Mouse (Mus musculus) liver, embryonic 13.5 days (tissue): ENCODE measurements around the gene Atg13. TPM values are rescaled to one million over a fixed set of nuclear protein-coding genes. Genes with fewer than 3 reads are reported as not detected.
"Not testable (repeated sequence)": the region's sequence is repeated elsewhere in the genome, so short reads cannot be mapped to it uniquely, and the experiment has no call there.

Experiments
- ATAC-seq: fragments of 200-750 bp; cut with Nextera tagmentation; 2 replicates; pipeline ENCODE4 v1.8.0; 2017; ENCODE audit warnings: low read depth, mild to moderate bottlenecking, moderate number of reproducible peaks, moderate library complexity
- DNase-seq: peaks from one replicate; pipeline ENCODE4 v3.0.0; 2022
- H3K27ac ChIP-seq: fragments of 300-500 bp; sonication (generic); 2 replicates; pipeline ENCODE4 v1.5.1; 2015; ENCODE audit warnings: moderate library complexity, mild to moderate bottlenecking, inconsistent platforms
- H3K27me3 ChIP-seq: fragments of 300-500 bp; sonication (generic); 2 replicates; pipeline ENCODE4 v1.6.1; 2015; ENCODE audit warnings: mild to moderate bottlenecking, inconsistent platforms
- H3K36me3 ChIP-seq: fragments of 300-500 bp; sonication (generic); 2 replicates; pipeline ENCODE4 v1.6.1; 2015; ENCODE audit warnings: mild to moderate bottlenecking, inconsistent platforms
- H3K4me1 ChIP-seq: fragments of 300-500 bp; sonication (generic); replicated peaks from 2 replicates; pipeline ENCODE4 v1.6.1; 2015; ENCODE audit warnings: inconsistent platforms
- H3K4me2 ChIP-seq: fragments of 300-500 bp; sonication (generic); 2 replicates; pipeline ENCODE4 v1.6.1; 2015; ENCODE audit warnings: inconsistent platforms, mild to moderate bottlenecking, moderate library complexity
- H3K4me3 ChIP-seq: fragments of 300-500 bp; sonication (generic); replicated peaks from 2 replicates; pipeline ENCODE4 v1.5.1; 2015; ENCODE audit warnings: mild to moderate bottlenecking, inconsistent platforms
- H3K9ac ChIP-seq: fragments of 300-500 bp; sonication (generic); 2 replicates; pipeline ENCODE4 v1.6.1; 2015; ENCODE audit warnings: mild to moderate bottlenecking, inconsistent platforms
- H3K9me3 ChIP-seq: fragments of 300-500 bp; sonication (generic); replicated peaks from 2 replicates; pipeline ENCODE4 v1.6.1; 2016; ENCODE audit warnings: inconsistent platforms
- WGBS: fragments of 180-500 bp; shearing (Covaris S2); methylation state at CpG from one replicate; pipeline ENCODE4 v1.1.7; 2015; ENCODE audit not compliant: insufficient replicate concordance; 5-methylcytosine and 5-hydroxymethylcytosine counted together
- polyA plus RNA-seq: library from polyadenylated mRNA; unstranded; fragments of >200 nt; fragmentation: Nextera tagmentation; extraction: Ambion mirVana; gene quantifications from 2 replicates; pipeline ENCODE4 v1.2.1, GENCODE M21; 2015

Gene Atg13
- 10.6 and 12.5 TPM in 2 replicates for polyA plus RNA-seq

DNA sequence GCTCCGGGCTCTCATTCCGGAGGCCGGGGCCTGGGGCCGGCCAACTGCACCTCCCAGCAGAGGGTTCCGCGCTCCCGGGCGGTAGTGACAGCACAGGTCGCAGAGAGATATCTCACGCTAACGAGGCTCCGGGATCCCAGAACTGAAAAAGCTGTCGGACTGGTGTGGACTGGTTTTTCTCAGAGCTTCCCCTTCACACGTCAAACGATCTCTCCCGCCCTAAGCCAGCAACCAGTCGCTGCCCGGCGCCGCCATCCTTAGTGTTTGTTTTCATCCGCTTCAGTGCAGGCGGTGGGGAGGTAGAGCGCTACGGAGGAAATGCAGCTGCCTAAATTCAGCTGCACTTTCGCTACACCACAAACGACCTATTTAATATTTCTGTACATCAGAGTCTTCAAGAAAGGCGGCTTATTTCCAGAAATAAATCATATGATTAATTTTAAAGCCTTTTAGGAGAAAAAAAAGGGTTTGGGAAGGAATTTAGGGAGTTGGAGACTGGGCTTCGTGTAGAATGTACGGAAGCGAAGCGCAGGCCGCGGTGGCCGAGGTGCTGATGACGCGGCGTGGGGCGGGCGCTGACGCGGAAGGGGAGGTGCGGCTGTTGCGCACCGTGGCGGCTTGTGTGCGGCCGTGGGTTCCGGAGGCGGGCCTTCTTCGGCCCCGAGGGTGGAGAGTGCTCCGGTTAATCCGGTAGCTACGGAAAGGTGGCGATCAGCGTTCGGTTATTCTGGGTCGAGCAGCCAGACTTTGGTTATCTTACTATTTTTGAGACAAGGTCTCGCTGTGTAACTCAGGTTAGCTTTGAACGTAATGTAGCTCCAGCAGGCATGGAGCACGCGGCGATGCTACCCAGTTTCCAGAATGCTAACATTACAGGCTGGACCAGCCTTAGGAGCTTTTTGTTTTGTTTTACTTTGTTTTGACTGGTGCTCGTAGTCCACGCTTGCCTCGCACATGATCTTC, at the start of gene Atg13, which contains the start of gene Harbi1:
Gene Atg13, minus strand, starts transcription at position 305 of the 963 bp plus-strand sequence.
Gene Harbi1, plus strand, starts transcription at position 581 of the 963 bp plus-strand sequence.
- WGBS = under 1% methylated on average over 66 of the region's 66 CpGs
- Histone ChIP-seq H3K4me2 (peak within 1 kb of the TSS; percentile 89), H3K9ac (peak within 1 kb of the TSS; percentile 79), H3K4me3 (peak within 1 kb of the TSS; percentile 77), H3K4me1 (peaks cover 28% of the 10 kb centered on the region), H3K36me3 (0 out of 2 replicates have a peak, but pooled peaks cover 3% of the 10 kb centered on the region), H3K27ac (peak within 1 kb of the TSS; percentile 88), H3K9me3 (no peaks in the 10 kb centered on the region), H3K27me3 (no peaks in the 10 kb centered on the region)
- ATAC-seq (peak; percentile 98), DNase-seq (peak; percentile 89)

DNA sequence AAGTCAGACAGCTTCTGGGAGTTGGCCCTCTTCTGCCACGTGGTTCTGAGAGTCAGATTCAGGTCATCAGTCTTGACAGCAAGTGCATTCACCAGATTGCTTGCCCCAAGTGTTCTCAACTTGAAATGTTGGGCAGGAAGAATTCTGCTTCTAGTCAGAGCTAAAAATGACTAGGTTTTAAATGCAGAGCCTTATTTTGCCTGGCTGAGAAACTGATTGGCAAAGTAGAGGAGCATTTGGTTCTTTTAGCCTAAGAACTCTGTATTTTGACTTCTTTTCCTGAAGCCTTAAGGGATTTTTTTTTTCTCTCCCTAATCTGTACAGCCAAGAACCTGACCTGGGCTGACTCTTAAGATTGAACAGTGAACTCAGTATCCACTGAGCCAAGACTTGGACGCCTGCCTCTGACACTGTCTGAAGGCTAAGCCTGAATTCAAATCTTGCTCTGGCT, 39.5 kb upstream of the Atg13 start:
- Histone ChIP-seq H3K4me3 (no peak overlapping the region), H3K4me1 (peaks cover 25% of the 10 kb centered on the region), H3K36me3 (no peaks in the 10 kb centered on the region), H3K9ac (no peak overlapping the region), H3K27me3 (no peaks in the 10 kb centered on the region), H3K9me3 (no peaks in the 10 kb centered on the region), H3K4me2 (no peak overlapping the region), H3K27ac (no peak overlapping the region)
- ATAC-seq (no peak), DNase-seq (no peak)
- 50% methylated on average over 2 of the region's 2 CpGs for whole genome bisulfite sequencing

DNA sequence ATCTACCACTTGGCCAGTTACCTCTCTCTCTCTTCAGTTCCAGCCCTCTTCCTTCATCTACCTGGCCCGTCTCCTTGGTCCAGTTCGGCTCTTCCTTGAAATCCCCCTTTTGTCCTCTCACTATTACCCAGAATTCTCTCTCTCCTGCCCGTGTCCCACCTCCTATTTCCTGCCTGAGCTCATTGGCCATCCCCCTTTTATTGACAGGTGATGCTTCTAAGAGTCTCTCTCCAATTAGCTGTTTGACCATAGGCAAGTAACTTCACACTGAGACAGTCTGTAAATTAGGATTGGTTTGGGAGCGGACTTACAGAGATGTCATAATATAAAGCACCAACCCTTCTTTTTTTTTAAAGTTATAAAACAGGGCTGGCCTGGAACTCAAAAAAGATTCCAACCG, 34.3 kb upstream of the Atg13 start:
- Histone ChIP-seq H3K9me3 (no peaks in the 10 kb centered on the region), H3K4me1 (peaks cover 27% of the 10 kb centered on the region), H3K9ac (no peak overlapping the region), H3K27ac (no peak overlapping the region), H3K4me3 (no peak overlapping the region), H3K36me3 (no peaks in the 10 kb centered on the region), H3K4me2 (no peak overlapping the region), H3K27me3 (no peaks in the 10 kb centered on the region)
- ATAC-seq (no peak), DNase-seq (no peak)
- WGBS = 79% methylated on average over 5 of the region's 5 CpGs

DNA sequence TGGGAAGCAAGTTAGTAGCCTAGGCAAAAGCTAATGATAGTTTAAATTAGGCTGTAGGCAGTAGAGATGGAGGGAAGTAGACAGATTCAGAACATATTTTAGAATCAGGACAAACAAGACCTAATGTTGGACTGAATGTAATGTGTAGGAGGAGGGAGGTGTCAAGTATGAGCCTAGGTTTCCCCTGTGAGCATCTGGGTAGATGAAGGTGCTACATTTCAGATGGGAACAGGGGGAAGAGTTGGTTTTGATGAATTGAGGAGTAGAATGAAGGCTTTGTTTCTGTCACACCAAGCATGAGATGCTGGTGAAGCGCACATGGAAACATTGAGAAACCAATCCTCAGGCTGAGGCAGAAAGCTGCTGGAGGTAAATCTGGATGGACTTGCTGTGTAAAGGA, 29.2 kb upstream of the Atg13 start:
- Histone ChIP-seq H3K9me3 (no peaks in the 10 kb centered on the region), H3K27ac (no peak overlapping the region), H3K4me1 (peaks cover 47% of the 10 kb centered on the region), H3K4me2 (no peak overlapping the region), H3K4me3 (no peak overlapping the region), H3K27me3 (no peaks in the 10 kb centered on the region), H3K9ac (no peak overlapping the region), H3K36me3 (no peaks in the 10 kb centered on the region)
- ATAC-seq (no peak), DNase-seq (no peak)
- 93% methylated on average over 1 of the region's 1 CpGs for WGBS

DNA sequence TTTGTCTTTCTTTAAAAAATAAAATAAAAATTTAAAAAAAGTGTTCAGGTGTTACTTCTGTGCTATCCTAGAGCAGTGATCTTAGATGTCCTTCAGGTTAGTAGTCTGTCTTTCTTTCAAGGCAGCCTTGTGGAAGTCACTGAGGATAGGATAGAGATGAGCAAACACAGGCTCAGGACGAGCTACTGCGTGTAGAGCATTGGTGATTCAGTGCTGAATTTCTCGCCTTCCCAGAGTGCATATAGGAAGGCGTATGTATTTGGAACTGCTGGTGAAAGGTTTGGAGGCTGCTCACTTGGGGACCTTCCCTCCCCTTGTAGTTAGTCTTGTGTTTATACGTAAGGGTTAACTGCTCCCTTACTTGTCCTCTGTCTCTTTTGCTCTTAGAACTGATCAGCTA, 24.8 kb upstream of the Atg13 start:
- Histone ChIP-seq H3K4me1 (peaks cover 30% of the 10 kb centered on the region), H3K27me3 (no peaks in the 10 kb centered on the region), H3K27ac (no peak overlapping the region), H3K9ac (no peak overlapping the region), H3K4me2 (no peak overlapping the region), H3K4me3 (no peak overlapping the region), H3K36me3 (no peaks in the 10 kb centered on the region), H3K9me3 (no peaks in the 10 kb centered on the region)
- ATAC-seq (no peak), DNase-seq (no peak)
- WGBS = 71% methylated on average over 5 of the region's 5 CpGs

DNA sequence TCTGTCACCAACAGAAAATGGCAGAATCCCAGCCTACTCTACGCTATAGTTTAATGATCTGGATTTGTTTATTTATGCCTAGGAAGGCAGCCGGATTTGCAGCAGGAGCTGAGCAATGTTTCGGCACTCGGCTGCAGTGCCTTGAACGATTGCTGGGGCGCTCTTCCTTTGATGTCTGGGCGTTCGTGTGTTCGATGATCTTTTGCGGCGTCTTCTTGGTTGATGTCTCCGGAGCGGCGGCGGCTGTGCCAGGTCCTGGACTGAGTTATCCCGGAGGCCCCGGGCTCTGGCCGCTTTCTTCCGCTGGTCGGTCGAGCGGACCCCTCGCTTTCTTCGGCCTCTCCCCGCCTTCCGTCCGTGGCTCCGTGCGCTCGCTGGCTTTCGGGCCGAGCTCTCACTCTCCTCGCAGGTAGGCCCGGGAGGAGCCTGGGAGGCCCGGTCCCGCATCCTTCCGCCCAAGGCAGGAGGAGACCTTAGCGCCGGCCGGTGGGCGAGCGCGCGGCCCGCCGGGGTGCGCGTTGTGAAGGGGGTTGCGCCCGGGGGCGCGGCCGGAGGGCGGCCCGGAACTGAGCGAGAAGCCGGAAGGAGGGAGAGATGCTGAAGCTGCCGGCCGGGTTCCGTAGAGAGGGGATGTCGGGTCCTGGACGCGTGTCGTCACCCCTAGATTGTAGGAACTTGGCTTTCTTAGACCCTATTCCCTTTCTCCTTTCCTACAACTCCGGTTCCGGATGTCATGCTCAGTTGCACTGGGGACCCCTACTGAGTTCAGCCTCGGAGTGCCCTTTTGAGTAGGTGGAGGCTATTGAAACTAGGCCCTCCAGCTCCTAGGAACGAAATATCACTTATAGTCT, 19.8 kb upstream of the Atg13 start, which contains the start of gene Ambra1:
Gene Ambra1, plus strand, starts transcription at position 164 of the 851 bp plus-strand sequence.
- H3K27ac ChIP-seq = peak within 1 kb of the TSS; percentile 94
- H3K4me3 ChIP-seq = peak within 1 kb of the TSS; percentile 91
- under 1% methylated on average over 68 of the region's 68 CpGs for WGBS
- H3K36me3 ChIP-seq = no peaks in the 10 kb centered on the region
- peak within 1 kb of the TSS; percentile 93 for H3K9ac ChIP-seq
- H3K4me1 ChIP-seq = peaks cover 20% of the 10 kb centered on the region
- H3K4me2 ChIP-seq = peak within 1 kb of the TSS; percentile 73
- H3K9me3 ChIP-seq = no peaks in the 10 kb centered on the region
- no peaks in the 10 kb centered on the region for H3K27me3 ChIP-seq
- ATAC-seq = peak; percentile 87
- DNase-seq = peak; percentile 77

DNA sequence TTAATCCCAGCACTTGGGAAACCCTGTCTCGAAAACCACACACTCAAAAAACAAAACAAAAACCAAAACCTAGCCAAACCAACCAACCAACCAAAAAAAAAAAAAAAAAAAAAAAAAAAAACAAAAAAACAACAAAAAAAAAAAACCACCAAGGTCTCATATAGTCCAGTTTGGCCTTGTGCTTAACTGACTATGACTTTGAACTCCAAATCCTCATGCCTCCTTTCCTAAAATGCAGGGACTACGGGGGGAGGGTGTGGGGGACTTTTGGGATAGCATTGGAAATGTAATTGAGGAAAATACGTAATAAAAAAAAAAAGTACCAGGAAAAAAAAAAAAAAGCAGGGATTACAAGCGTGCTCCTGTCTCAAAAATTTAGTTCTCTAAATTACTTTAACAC, 19.2 kb upstream of the Atg13 start:
- Histone ChIP-seq H3K36me3 (no peaks in the 10 kb centered on the region), H3K27me3 (no peaks in the 10 kb centered on the region), H3K27ac (peak overlapping the region; percentile 94; the same call in 1 of the 2 replicates), H3K4me3 (peak overlapping the region; percentile 91), H3K4me1 (peaks cover 26% of the 10 kb centered on the region), H3K4me2 (peak overlapping the region; percentile 73), H3K9me3 (no peaks in the 10 kb centered on the region), H3K9ac (peak overlapping the region; percentile 93)
- ATAC-seq = no peak
- WGBS = 12% methylated on average over 4 of the region's 4 CpGs
- DNase-seq = no peak

DNA sequence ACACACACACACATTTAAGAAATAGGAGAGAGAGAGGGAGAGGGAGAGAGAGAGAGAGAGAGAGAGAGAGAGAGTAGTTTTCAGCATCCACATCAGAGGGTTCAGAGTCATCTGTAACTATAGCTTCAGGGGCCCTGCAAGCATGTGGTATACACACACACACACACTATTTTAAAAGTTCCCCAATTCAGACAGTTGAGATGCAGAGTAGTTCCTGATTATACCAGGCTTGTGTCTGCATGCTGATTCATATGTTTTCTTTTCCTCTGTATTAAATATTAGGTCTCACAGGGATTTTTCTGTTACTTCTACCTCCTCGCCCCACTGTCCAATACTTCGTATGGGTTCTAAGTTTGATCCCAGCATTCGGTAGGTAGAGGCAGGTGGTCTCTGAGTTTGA, 16.6 kb upstream of the Atg13 start:
- no peak overlapping the region for H3K27ac ChIP-seq
- H3K27me3 ChIP-seq = no peaks in the 10 kb centered on the region
- H3K9me3 ChIP-seq = no peaks in the 10 kb centered on the region
- DNase-seq (no peak), ATAC-seq (no peak)
- H3K4me1 ChIP-seq = peaks cover 25% of the 10 kb centered on the region
- H3K4me3 ChIP-seq = no peak overlapping the region
- no peak overlapping the region for H3K4me2 ChIP-seq
- WGBS = 72% methylated on average over 3 of the region's 3 CpGs
- H3K36me3 ChIP-seq = no peaks in the 10 kb centered on the region
- H3K9ac ChIP-seq = no peak overlapping the region

DNA sequence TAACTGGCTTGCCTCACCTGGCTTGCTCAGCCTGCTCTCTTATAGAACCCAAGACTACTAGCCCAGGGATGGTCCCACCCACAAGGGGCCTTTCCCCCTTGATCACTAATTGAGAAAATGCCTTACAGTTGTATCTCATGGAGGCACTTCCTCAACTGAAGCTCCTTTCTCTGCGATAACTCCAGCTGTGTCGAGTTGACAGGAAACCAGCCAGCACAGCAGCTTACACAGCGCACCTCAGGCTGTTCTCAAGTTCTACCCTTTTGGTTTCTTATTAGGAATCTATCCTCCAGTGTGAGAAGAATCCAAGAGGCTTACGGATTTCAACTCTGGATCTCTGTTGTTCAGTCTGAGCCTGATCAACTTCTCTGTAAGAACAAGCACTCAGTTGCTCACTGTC, 15.1 kb upstream of the Atg13 start:
- Histone ChIP-seq H3K4me2 (peak overlapping the region; percentile 25; the same call in 1 of the 2 replicates), H3K4me1 (peaks cover 17% of the 10 kb centered on the region), H3K27ac (peak overlapping the region; percentile 30; the same call in 1 of the 2 replicates)
- WGBS = 14% methylated on average over 4 of the region's 4 CpGs
- H3K27me3 ChIP-seq, H3K9me3 ChIP-seq, H3K36me3 ChIP-seq, H3K4me3 ChIP-seq, H3K9ac ChIP-seq: not testable (repeated sequence)
- DNase-seq (peak; percentile 20), ATAC-seq (peak; percentile 58)

DNA sequence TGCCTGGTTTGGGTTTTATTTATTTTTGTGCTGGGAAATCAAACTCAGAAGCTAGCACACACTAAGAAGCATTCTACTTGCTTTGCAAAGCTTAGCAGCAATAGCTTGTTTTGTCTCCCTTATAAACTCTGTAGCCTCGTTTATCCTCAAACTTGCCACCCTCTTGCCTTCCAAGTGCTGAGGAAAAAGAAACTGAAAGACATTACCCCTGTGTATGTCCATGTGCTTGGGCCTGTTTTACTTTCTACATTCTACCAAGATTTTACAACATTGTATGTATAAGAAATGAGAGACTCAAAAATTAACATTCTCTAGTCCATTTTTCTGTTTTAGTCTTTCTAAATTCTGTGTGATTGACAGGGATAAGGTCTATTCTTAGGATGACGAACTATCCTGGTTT, 14.3 kb upstream of the Atg13 start:
- peaks cover 7% of the 10 kb centered on the region for H3K36me3 ChIP-seq
- H3K27me3 ChIP-seq = no peaks in the 10 kb centered on the region
- ATAC-seq (no peak), DNase-seq (no peak)
- 25% methylated on average over 2 of the region's 2 CpGs for WGBS
- peak overlapping the region; percentile 36; the same call in 1 of the 2 replicates for H3K4me2 ChIP-seq
- H3K9me3 ChIP-seq = no peaks in the 10 kb centered on the region
- H3K4me1 ChIP-seq = peaks cover 17% of the 10 kb centered on the region
- peak overlapping the region; percentile 32; the same call in 1 of the 2 replicates for H3K27ac ChIP-seq
- H3K4me3 ChIP-seq = no peak overlapping the region
- no peak overlapping the region for H3K9ac ChIP-seq

DNA sequence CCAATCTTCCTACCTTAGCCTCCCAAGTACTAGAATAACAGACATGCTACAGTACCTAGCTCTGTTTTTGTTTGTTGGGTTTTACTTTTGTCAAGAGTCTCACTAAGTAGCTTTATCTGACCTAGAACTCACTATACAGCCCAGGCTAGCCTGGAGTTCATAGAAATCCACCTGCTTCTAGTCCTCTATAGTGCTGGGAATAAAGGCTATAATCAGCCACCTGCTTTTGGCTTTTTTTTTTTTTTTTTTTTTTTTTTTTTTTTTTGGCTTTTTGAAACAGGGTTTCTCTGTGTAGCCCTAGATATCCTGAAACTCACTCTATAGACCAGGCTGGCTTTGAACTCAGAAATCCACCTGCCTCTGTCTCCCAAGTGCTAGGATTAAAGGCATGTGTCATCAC, 13.6 kb upstream of the Atg13 start:
- peaks cover 17% of the 10 kb centered on the region for H3K4me1 ChIP-seq
- H3K27ac ChIP-seq = no peak overlapping the region
- no peak overlapping the region for H3K4me2 ChIP-seq
- DNase-seq (no peak), ATAC-seq (no peak)
- H3K9ac ChIP-seq = no peak overlapping the region
- no peak overlapping the region for H3K4me3 ChIP-seq
- no peaks in the 10 kb centered on the region for H3K9me3 ChIP-seq
- H3K27me3 ChIP-seq = no peaks in the 10 kb centered on the region
- H3K36me3 ChIP-seq = peaks cover 7% of the 10 kb centered on the region
